Mouse (Mus musculus) MEL (cell line): ENCODE results near the gene Fgfr2.

Experiments used
- CTCF ChIP-seq, 3 experiments: IDR thresholded peaks in 2 of 3; conservative IDR thresholded peaks in 1 of 3; 2 replicates each; pipeline ENCODE4 v1.5.1; 2011 to 2012; ENCODE audit warnings: low read length in 3 of 3, low read depth in 2 of 3, mild to moderate bottlenecking in 2 of 3, improper control_type of control experiment in 1 of 3, inconsistent platforms in 1 of 3, mixed read lengths in 1 of 3, moderate library complexity in 1 of 3; ENCODE audit not compliant: control insufficient read depth in 1 of 3, insufficient read depth in 1 of 3, poor library complexity in 1 of 3, severe bottlenecking in 1 of 3
- ELF1 ChIP-seq: IDR thresholded peaks from 2 replicates; pipeline ENCODE4 v1.6.1; 2014; ENCODE audit warnings: low read depth, mild to moderate bottlenecking, inconsistent platforms, low read length, improper control_type of control experiment, moderate library complexity
- GATA1 ChIP-seq: IDR thresholded peaks from 2 replicates; pipeline ENCODE4 v1.6.1; 2011; ENCODE audit warnings: low read depth, low read length, improper control_type of control experiment
- MAZ ChIP-seq: IDR thresholded peaks from 2 replicates; pipeline ENCODE4 v1.6.1; 2012; ENCODE audit warnings: low read depth, mild to moderate bottlenecking, inconsistent platforms, low read length, improper control_type of control experiment
- TAL1 ChIP-seq: IDR thresholded peaks from 2 replicates; pipeline ENCODE4 v1.6.1; 2012; ENCODE audit warnings: mild to moderate bottlenecking, inconsistent platforms, low read length, moderate library complexity, mixed read lengths
- TCF12 ChIP-seq: IDR thresholded peaks from 2 replicates; pipeline ENCODE4 v1.6.1; 2014; ENCODE audit warnings: low read depth, mild to moderate bottlenecking, inconsistent platforms, low read length, improper control_type of control experiment, moderate library complexity

DNA sequence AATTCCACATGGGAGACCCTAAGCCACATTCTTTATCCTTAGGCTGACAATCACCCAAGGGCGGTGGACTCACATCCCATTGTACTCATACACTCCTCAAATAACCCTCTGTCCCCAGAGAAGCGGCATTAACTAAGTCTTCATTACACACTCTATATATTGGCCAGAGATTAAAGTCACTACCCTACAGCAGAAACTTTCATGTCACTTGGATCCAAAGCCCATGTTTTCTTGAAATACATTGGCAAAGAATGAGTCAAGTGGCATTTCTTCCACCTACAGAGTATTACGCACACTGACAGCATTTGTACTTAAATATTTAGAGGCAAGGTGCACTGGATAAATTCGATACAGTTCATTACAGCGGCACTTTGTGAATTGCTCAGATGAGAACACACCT is 850.2 kb downstream of the Fgfr2 start:
- TF ChIP-seq TCF12, result no peak
- TF ChIP-seq CTCF (IDR thresholded peaks at IDR 0.05 in 2 of 3, conservative IDR thresholded peaks at IDR 0.05 in 1 of 3; ENCODE audit: control insufficient read depth in 1 of 3, insufficient read depth in 1 of 3, low read depth in 2 of 3, low read length in 3 of 3, poor library complexity in 1 of 3, severe bottlenecking in 1 of 3), result no peak
- no peak for TF ChIP-seq GATA1
- no peak for TF ChIP-seq ELF1
- TF ChIP-seq MAZ, result no peak
- TF ChIP-seq TAL1, result no peak
